Mouse (Mus musculus) embryonic facial prominence, embryonic 11.5 days (tissue): ENCODE measurements around the gene Plcg1. TPM values are rescaled to one million over a fixed set of nuclear protein-coding genes. Genes with fewer than 3 reads are reported as not detected.
A peak's percentile ranks its signal among the peaks of the same experiment; 100 is the strongest.

Experiments
- ATAC-seq: fragments of 200-750 bp; cut with Nextera tagmentation; replicated peaks from 2 replicates; pipeline ENCODE4 v1.8.0; 2017; ENCODE audit warnings: low read depth; ENCODE audit not compliant: insufficient number of reproducible peaks, low FRiP score, low TSS enrichment
- DNase-seq: peaks from one replicate; pipeline ENCODE4 v3.0.0-alpha.2; 2015; ENCODE audit warnings: low spot score
- H3K27ac ChIP-seq: fragments of 300-500 bp; sonication (generic); replicated peaks from 2 replicates; pipeline ENCODE4 v1.5.1; 2014; ENCODE audit warnings: mild to moderate bottlenecking, low read depth, low read length, control low read depth
- H3K27me3 ChIP-seq: fragments of 300-500 bp; sonication (generic); 2 replicates; pipeline ENCODE4 v1.6.1; 2014; ENCODE audit warnings: mild to moderate bottlenecking, low read length, moderate library complexity, mixed read lengths; ENCODE audit not compliant: control insufficient read depth, insufficient read depth
- H3K36me3 ChIP-seq: fragments of 300-500 bp; sonication (generic); replicated peaks from 2 replicates; pipeline ENCODE4 v1.6.1; 2014; ENCODE audit warnings: low read depth, mild to moderate bottlenecking, low read length, moderate library complexity, mixed read lengths; ENCODE audit not compliant: control insufficient read depth, insufficient read depth
- H3K4me1 ChIP-seq: fragments of 300-500 bp; sonication (generic); 2 replicates; pipeline ENCODE4 v1.6.1; 2014; ENCODE audit warnings: low read length, mixed read lengths; ENCODE audit not compliant: control insufficient read depth, insufficient read depth
- H3K4me2 ChIP-seq: fragments of 300-500 bp; sonication (generic); 2 replicates; pipeline ENCODE4 v1.6.1; 2014; ENCODE audit warnings: low read depth, mild to moderate bottlenecking, control low read depth, low read length, moderate library complexity
- H3K4me3 ChIP-seq: fragments of 300-500 bp; sonication (generic); 2 replicates; pipeline ENCODE4 v1.5.1; 2014; ENCODE audit warnings: low read depth, low read length, control low read depth
- H3K9ac ChIP-seq: fragments of 300-500 bp; sonication (generic); replicated peaks from 2 replicates; pipeline ENCODE4 v1.6.1; 2014; ENCODE audit warnings: mild to moderate bottlenecking, control low read depth, low read length
- H3K9me3 ChIP-seq: fragments of 300-500 bp; sonication (generic); replicated peaks from 2 replicates; pipeline ENCODE4 v1.6.1; 2016; ENCODE audit warnings: mild to moderate bottlenecking, low read length, inconsistent platforms, mixed read lengths; ENCODE audit not compliant: control insufficient read depth
- WGBS: fragments of 180-500 bp; shearing (Covaris S2); extraction: QIAGEN DNeasy Blood & Tissue Kit; methylation state at CpG from one replicate; pipeline ENCODE4 v1.1.7; 2014; 5-methylcytosine and 5-hydroxymethylcytosine counted together
- polyA plus RNA-seq: library from polyadenylated mRNA; unstranded; fragments of >200 nt; fragmentation: Nextera tagmentation; extraction: Ambion mirVana; gene quantifications from 2 replicates; pipeline ENCODE4 v1.2.1, GENCODE M21; 2014

Gene Plcg1
- polyA plus RNA-seq, 1 experiment from 2014 or later: 64.6 TPM

DNA sequence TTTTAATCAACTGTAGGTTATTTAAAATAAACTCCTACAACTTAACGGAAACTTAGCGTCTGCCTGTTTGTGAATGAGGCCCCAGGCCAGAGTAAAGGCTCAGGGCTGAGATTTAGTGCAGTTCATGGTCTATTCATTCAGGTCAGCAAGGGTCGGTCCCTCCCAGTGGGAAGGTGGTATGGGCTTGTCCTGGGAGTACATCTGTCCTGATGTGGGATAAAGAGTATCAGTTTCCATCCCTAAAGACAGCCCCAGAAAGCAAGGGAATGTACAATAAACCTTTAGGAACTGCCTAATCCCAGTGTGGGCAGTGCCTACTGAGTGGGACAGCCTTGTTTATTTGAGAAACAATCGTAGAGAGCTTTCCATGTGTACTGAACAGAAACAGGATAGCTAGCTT is 8.4 kb upstream of the Plcg1 start:
- no peaks in the 10 kb centered on the region for H3K9me3 ChIP-seq
- 82% methylated on average over 4 of the region's 4 CpGs for WGBS
- no peaks in the 10 kb centered on the region for H3K27me3 ChIP-seq
- no peaks in the 10 kb centered on the region for H3K4me1 ChIP-seq
- H3K9ac ChIP-seq: no peak overlapping the region
- H3K4me3 ChIP-seq: no peak overlapping the region
- ATAC-seq (no peak), DNase-seq (no peak)
- H3K27ac ChIP-seq: no peak overlapping the region
- H3K36me3 ChIP-seq: peaks cover 10% of the 10 kb centered on the region
- H3K4me2 ChIP-seq: no peak overlapping the region

DNA sequence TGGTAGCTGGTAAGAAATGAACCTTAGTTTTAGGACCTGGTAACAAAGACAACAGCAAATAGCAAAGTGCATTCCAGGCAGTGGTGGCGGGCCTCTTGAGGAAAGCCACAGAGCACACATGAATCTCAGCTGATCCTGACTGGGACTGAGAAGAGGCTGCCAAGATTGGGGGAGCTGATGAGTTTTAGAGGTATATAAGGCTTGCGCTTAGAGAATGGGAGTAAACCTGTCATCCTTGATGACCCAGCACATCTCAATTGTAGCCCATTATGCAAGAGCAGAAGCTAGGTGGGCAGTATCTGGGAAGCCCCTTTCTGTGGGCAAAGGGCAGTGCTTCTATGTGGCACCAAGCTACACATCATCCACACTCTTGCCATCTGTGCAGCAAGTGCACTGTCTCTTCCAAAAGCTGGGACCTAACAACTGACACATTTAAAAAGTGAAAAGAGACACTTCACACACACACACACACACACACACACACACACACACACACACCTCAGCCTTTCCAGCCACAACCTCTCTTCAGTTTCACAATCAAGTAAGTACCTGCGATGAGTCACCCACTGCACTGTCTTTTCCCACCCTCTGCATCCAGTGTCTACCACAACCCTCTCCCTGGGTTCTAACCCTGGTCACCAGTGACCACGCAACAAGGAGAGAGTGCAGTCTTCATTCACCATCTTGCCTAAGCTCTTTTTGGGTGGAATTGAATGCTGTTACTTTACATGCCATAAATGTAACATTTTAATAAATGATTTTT is 7.3 kb upstream of the Plcg1 start:
- Histone ChIP-seq H3K4me2 (no peak overlapping the region), H3K27me3 (no peaks in the 10 kb centered on the region), H3K4me3 (no peak overlapping the region), H3K4me1 (no peaks in the 10 kb centered on the region), H3K27ac (no peak overlapping the region), H3K9me3 (no peaks in the 10 kb centered on the region), H3K9ac (no peak overlapping the region), H3K36me3 (peaks cover 4% of the 10 kb centered on the region)
- DNase-seq: no peak
- WGBS: 95% methylated on average over 4 of the region's 4 CpGs
- ATAC-seq: no peak

DNA sequence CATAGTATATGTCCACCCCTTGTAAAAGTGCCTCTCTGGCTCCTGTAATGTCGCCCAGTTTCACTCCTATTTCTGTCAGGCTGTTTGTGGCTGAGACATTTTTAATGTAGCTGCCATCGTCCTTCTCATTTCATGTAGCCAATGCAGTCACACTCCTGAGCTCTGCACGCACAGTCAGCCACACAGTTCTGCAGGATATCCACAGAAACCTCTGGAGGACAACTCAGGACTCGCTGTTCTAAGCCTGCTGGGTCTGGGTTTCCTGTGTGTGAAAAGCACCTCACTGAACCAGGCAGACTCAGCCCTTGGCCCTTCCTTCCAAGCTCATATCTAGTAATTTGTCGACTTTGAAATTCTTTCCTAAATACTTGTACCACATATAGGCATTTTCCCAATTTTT is 6.6 kb upstream of the Plcg1 start:
- WGBS: 90% methylated on average over 5 of the region's 5 CpGs
- no peak overlapping the region for H3K27ac ChIP-seq
- H3K27me3 ChIP-seq: no peaks in the 10 kb centered on the region
- H3K36me3 ChIP-seq: peaks cover 4% of the 10 kb centered on the region
- no peaks in the 10 kb centered on the region for H3K9me3 ChIP-seq
- no peaks in the 10 kb centered on the region for H3K4me1 ChIP-seq
- H3K4me3 ChIP-seq: no peak overlapping the region
- H3K9ac ChIP-seq: no peak overlapping the region
- DNase-seq (no peak), ATAC-seq (no peak)
- no peak overlapping the region for H3K4me2 ChIP-seq

DNA sequence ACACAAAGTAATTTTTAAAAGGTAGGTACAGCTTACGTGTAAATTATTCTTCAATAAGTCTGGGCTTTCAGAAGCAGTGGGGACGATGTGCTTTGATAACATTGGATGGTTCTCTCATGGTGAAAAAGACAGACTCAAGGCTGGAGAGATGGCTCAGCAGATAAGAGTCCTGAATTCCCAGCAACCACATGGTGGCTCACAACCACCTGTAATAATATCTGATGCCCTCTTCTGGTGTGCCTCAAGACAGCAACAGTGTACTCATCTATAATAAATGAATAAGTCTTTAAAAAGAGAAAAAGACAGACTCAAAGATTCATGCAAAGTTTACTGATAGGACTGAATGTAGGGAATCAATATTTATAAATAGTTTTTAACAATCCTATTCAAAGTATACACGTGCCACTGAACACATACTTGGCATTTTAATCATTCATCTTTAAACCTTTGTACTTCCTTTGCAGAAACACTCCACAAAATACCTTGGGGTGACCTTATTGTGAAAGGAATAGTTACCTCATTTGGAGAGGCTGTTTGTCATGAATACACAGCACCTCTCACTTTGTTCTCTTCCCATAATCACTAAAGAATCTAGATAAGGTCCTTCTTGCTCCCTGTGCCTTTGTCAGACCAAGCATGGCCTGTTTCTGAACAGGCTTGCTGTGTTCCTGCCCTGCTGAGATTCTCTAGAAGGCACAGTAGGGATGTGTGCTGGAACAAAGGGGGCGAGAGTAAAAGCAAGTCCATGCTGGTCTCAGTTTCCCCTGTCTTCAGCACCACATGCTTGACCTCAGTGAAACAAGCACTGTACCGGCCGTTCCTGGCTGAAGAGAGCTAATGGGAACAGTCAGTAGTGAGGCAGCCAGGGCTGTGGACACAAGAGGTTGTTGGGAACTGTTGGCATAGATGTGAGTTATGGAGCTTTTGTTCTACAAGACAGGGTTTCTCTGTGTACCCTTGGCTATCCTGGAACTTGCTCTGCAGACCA is 4.9 kb upstream of the Plcg1 start:
- H3K9me3 ChIP-seq: no peaks in the 10 kb centered on the region
- no peak for ATAC-seq
- peaks cover 2% of the 10 kb centered on the region for H3K36me3 ChIP-seq
- no peaks in the 10 kb centered on the region for H3K4me1 ChIP-seq
- DNase-seq: no peak
- H3K27me3 ChIP-seq: no peaks in the 10 kb centered on the region
- H3K27ac ChIP-seq: no peak overlapping the region
- H3K4me3 ChIP-seq: no peak overlapping the region
- no peak overlapping the region for H3K9ac ChIP-seq
- WGBS: 80% methylated on average over 6 of the region's 6 CpGs
- no peak overlapping the region for H3K4me2 ChIP-seq

DNA sequence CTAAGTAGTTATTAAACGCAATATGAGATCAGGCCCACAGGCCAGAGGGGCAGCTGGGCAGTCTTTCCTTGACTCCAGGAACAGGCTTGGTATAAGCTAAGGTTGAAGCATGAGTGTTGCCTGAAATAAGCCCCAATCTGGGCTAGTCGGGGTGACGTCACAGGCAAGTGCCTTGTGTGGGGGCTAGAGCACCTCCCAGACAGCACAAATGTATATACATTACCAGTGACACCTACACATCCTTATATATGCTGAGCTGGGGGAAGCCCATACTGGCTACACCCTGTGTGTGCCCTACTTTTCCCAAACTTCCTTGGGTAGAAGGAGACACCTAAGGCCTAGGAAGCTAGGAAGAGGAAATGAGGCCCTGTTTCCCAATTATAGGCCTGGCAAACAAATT is 2.1 kb upstream of the Plcg1 start:
- no peaks in the 10 kb centered on the region for H3K4me1 ChIP-seq
- no peak for ATAC-seq
- no peak overlapping the region for H3K4me2 ChIP-seq
- H3K9ac ChIP-seq: no peak overlapping the region
- no peak overlapping the region for H3K27ac ChIP-seq
- H3K36me3 ChIP-seq: no peaks in the 10 kb centered on the region; the same call in none of the 2 replicates
- WGBS: 90% methylated on average over 3 of the region's 3 CpGs
- H3K9me3 ChIP-seq: no peaks in the 10 kb centered on the region
- no peaks in the 10 kb centered on the region for H3K27me3 ChIP-seq
- no peak overlapping the region for H3K4me3 ChIP-seq
- no peak for DNase-seq

DNA sequence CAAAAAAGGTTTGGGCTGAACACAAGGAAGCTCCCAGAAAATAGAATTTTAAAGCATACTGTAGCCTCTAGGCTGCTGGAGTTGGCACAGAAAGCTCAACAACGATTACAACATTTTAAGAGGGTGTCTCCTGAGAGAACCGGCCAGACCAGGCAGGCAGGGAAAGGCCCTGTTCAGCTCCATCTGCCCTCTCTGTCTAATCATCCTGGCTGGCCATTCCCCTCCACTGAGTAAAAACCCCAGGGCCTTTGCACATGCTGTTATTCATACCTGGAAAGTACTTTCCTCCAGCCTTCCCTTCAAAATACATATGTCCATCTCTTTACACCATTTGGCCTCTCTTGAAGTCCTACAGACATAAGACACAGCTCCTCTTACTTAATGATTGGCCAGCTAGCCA is 1.7 kb upstream of the Plcg1 start:
- H3K9me3 ChIP-seq: no peaks in the 10 kb centered on the region
- no peaks in the 10 kb centered on the region for H3K4me1 ChIP-seq
- WGBS: 85% methylated on average over 2 of the region's 2 CpGs
- no peaks in the 10 kb centered on the region for H3K27me3 ChIP-seq
- DNase-seq (no peak), ATAC-seq (no peak)
- no peak overlapping the region for H3K4me2 ChIP-seq
- no peak overlapping the region for H3K4me3 ChIP-seq
- no peak overlapping the region for H3K27ac ChIP-seq
- H3K9ac ChIP-seq: no peak overlapping the region
- H3K36me3 ChIP-seq: no peaks in the 10 kb centered on the region; the same call in 1 of the 2 replicates

DNA sequence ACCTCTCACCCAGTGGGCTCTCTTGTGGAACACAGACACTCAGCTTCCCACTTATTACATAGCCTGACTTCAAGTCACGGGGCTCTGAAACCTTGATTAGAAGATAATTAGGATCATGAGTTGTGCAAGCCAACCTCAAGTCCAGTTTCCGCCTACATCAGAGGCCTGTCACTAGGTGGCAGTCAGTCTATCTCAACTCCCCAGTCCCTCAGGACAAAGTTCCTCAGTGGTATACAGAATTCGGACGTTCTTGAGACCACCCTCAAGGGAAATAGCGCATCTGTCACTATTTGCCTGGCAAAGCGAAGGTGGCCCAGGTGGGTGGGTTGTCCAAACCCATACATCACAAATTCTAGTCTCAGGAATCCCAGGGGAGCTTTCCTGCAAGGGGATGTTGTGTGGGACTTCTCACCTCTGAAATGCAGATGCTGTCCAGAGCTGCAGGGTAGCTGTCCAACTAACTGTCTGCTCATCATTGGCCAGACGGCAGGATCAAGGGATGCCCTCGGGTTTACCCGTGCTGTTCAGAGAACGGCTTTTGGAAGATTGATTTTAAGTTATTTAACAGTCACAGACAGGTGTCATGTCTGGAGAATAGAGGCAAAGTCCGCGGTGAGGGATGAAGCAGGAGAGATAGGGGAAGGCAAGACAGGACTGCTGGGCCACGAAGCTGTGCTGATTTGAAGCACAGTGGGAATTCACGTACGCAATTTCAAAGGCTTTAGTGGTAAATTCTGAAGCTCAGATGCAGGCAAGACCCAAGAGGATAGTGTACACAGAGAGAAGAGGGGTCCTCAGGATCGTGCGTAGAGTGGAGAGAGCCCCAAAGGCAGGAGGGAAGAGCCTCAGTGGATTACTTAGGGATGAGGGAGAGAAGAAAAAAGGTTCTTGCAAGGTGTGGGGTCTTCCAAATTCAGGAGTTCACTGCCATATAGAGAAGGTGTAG is 976 bp upstream of the Plcg1 start:
- Histone ChIP-seq H3K4me2 (peak overlapping the region; percentile 90), H3K9ac (peak overlapping the region; percentile 99), H3K27me3 (no peaks in the 10 kb centered on the region), H3K9me3 (no peaks in the 10 kb centered on the region), H3K36me3 (no peaks in the 10 kb centered on the region; the same call in 1 of the 2 replicates), H3K4me3 (peak overlapping the region; percentile 89), H3K4me1 (no peaks in the 10 kb centered on the region), H3K27ac (no peak overlapping the region)
- 33% methylated on average over 17 of the region's 17 CpGs for WGBS
- no peak for DNase-seq
- ATAC-seq: peak; percentile 2; the same call in 1 of the 2 replicates
